Mouse (Mus musculus) activated CD4-positive, CD25-positive, alpha-beta regulatory T cell, adult 9 weeks (primary cell): Measurements from ENCODE around the gene Smc4. TPM values are rescaled to one million over a fixed set of nuclear protein-coding genes. Genes with fewer than 3 reads are reported as not detected.

ENCODE experiments used
- polyA plus RNA-seq: library from polyadenylated mRNA; unstranded; fragments of 100-300 nt; shearing (Covaris generic); gene quantifications from one replicate; pipeline ENCODE4 v1.2.1, GENCODE M21; 2017

The Smc4 gene
- polyA plus RNA-seq, result 697 TPM

GRCm38 (mm10) chr3:69004437-69005337 lies at the start of gene Smc4, which contains the start of gene Ift80:
TSS of gene Smc4 (plus strand) at chr3:69004738.
TSS of gene Ift80 (minus strand) at chr3:69004570.

GRCm38 (mm10) chr3:69044645-69045399 lies 40.3 kb downstream of the Smc4 start, which contains the start of gene Trim59:
TSS of gene Trim59 (minus strand) at chr3:69044755.

Other genes starting within 250 kb of the Smc4 start
- gene 1110032F04Rik, start 135.2 kb upstream of the Smc4 start, polyA plus RNA-seq, result 3.0 TPM
- 264 TPM for gene Ift80, start 168 bp upstream of the Smc4 start, polyA plus RNA-seq
- 26.9 TPM for gene Trim59, start 40.0 kb downstream of the Smc4 start, polyA plus RNA-seq
- gene Kpna4, start 122.4 kb downstream of the Smc4 start, polyA plus RNA-seq, result 33.5 TPM
- not detected for gene Arl14, start 217.7 kb downstream of the Smc4 start, polyA plus RNA-seq